ENCODE assay signal across 8 mouse cellular contexts in the genomic region with DNA sequence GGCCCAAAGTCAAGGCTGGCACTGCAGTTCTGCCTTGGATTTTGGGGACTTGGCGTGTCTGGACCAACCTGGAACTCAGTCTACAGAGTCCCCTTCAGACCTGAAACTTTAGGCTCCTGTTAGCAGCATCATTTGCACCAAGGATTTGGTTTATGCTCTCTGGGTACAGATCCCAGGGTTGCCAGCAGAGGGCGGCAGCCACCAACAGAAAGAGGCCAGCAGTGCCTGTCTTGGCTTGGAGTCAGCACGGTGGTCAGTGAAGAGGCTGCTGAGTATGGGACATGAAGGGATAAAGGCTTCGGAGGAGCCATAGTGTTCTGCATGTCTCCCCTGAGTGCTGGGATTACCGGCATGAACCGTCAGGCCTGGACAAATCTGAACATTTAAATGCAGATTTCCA. TPM values are rescaled to one million over a fixed set of nuclear protein-coding genes. Genes with fewer than 3 reads are reported as not detected.
DNase-seq lines count a peak whose midpoint lies in the region; TF ChIP-seq lines count a peak whose summit lies in the region.
"Had no signal": no experiment of that assay in that cellular context is flagged by ENCODE, and none has a peak within 500 bp of the region (broad histone marks: within the 10 kb centered on the region; RNA-seq: fewer than 3 reads in every experiment).

No protein-coding gene starts in this region.

- H3K36me3 ChIP-seq in testis, adult 2 months (ENCODE audit: control insufficient read depth, insufficient read depth, low read length), result no peaks in the 10 kb centered on the region
- H3K36me3 ChIP-seq: stomach, embryonic 15.5 days had no signal

- H3K27me3 ChIP-seq in testis, adult 2 months (ENCODE audit: control insufficient read depth, insufficient read depth, low read length), result no peaks in the 10 kb centered on the region
- H3K27me3 ChIP-seq: stomach, embryonic 15.5 days had no signal

- TF ChIP-seq CTCF in testis, adult 2 months (IDR thresholded peaks at IDR 0.05; ENCODE audit: control insufficient read depth, insufficient read depth, insufficient replicate concordance, low read depth, low read length), result peak; percentile 79; the same call in 1 of the 2 replicates

- peaks cover 9% of the 10 kb centered on the region for H3K4me1 ChIP-seq in testis, adult 2 months (ENCODE audit: control insufficient read depth, insufficient read depth, low read length)

- peak; percentile 52 for DNase-seq in 3134 (ENCODE audit: extremely low read depth, insufficient read length, low spot score)
- peak; percentile 63 for DNase-seq in 416B (ENCODE audit: low read depth)
- peak; percentile 17 for DNase-seq in c-Kit-negative CD71-positive TER-119-positive erythroid progenitor cells, embryonic 14.5 days (ENCODE audit: low read depth, low spot score)
- peak; percentile 84 for DNase-seq in gastrocnemius, postnatal 10 days
- DNase-seq in layer of hippocampus, postnatal 36 days, result peak; percentile 63 to 72
- peak; percentile 48 for DNase-seq in naive thymus-derived CD4-positive, alpha-beta T cell, adult 2 months (ENCODE audit: low read depth)

- H3K4me3 ChIP-seq in testis, adult 2 months (ENCODE audit: control insufficient read depth, low read depth, low read length), result no peak overlapping the region
- H3K4me3 ChIP-seq: stomach, embryonic 15.5 days had no signal

- no peak overlapping the region for H3K27ac ChIP-seq in testis, adult 2 months (ENCODE audit: control insufficient read depth, insufficient read depth, low read depth, low read length)
- H3K27ac ChIP-seq: stomach, embryonic 15.5 days had no signal

- no peak for TF ChIP-seq POLR2A in testis, adult 2 months (IDR thresholded peaks at IDR 0.05; ENCODE audit: control insufficient read depth, low read depth, low read length)

RNA-seq across cellular contexts. Expression of a gene that starts 3.4 kb away (rescaled TPM):
- 1 to 10 TPM; 4.9 to 5.9 TPM for total RNA-seq in gastrocnemius, postnatal 10 days (2021)
- total RNA-seq in layer of hippocampus, postnatal 36 days (2021), result 1 to 10 TPM; 1.8 to 2.1 TPM
- 3.4 and 3.5 TPM in 2 replicates for polyA plus RNA-seq in testis, adult 2 months (2012; rRNA removed)

RNA-seq across cellular contexts. Expression of a gene that starts 32.1 kb away (rescaled TPM):
- 10 to 100 TPM; 34.2 to 36.4 TPM for total RNA-seq in gastrocnemius, postnatal 10 days (2021)
- 10 to 100 TPM; 37.3 to 37.9 TPM for total RNA-seq in layer of hippocampus, postnatal 36 days (2021)
- 17.1 and 19.1 TPM in 2 replicates for polyA plus RNA-seq in testis, adult 2 months (2012; rRNA removed)

Comparison
In these comparisons a context has a peak if more than half of its experiments do, and no peak if none do; other contexts are left out.
1. DNase-seq: peak in every context shown above with its lines; median percentile 84 in gastrocnemius, postnatal 10 days; 68 in layer of hippocampus, postnatal 36 days; 63 in 416B; 52 in 3134; 48 in naive thymus-derived CD4-positive, alpha-beta T cell, adult 2 months; 17 in c-Kit-negative CD71-positive TER-119-positive erythroid progenitor cells, embryonic 14.5 days.